Mouse (Mus musculus): ENCODE measurements at regions not wholly inside any gene's neighbourhood (a gene's known extent, or its start where the extent isn't known, plus 50 kb on each side); places are given as distances from the start of the nearest gene placed in this dataset.
"Not testable (repeated sequence)": the region's sequence is repeated elsewhere in the genome, so short reads cannot be mapped to it uniquely, and the experiment has no call there.

GRCm38 (mm10) chr10:14311962-14312361 is 233.5 kb downstream of the Adgrg6 start:
- Histone ChIP-seq H3K4me1 (ENCODE audit: control insufficient read depth, insufficient read depth, low read length) (peaks cover 4% of the 10 kb centered on the region; the same call in 1 of the 2 replicates), H3K4me3 (ENCODE audit: insufficient read depth, low read depth, low read length) (no peak overlapping the region), H3K27ac (ENCODE audit: insufficient read depth, low read depth, low read length) (no peak overlapping the region)
- TF ChIP-seq POLR2A (IDR thresholded peaks at IDR 0.05; ENCODE audit: insufficient read depth, low read depth, low read length) (no peak), CTCF (IDR thresholded peaks at IDR 0.05; ENCODE audit: insufficient read depth, low read depth, low read length) (no peak)
- 91% methylated on average over 3 of the region's 3 CpGs for WGBS

DNA sequence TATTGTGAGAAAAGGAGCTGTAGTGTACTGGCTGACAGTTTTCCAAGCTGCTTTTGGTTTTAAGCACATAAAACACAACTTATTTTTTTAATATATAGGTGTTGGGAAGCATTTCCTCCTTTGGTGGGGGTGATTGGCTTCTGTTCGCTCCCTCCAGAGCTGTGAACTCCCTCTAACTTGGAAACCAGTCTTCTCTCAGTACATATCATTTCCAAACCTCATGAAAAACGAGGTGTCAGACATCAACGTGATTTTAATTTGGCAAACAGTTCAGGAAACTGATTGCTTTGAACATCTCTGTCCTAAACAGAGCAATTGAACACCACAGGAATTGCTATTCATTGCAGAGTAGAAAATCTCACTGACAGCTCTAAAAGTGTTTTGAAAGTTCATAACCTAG is 238.6 kb downstream of the Adgrg6 start:
- TF ChIP-seq POLR2A (IDR thresholded peaks at IDR 0.05; ENCODE audit: insufficient read depth, low read depth, low read length) = no peak
- no peak for TF ChIP-seq CTCF (IDR thresholded peaks at IDR 0.05; ENCODE audit: insufficient read depth, low read depth, low read length)
- no peak overlapping the region for H3K4me3 ChIP-seq (ENCODE audit: insufficient read depth, low read depth, low read length)
- WGBS = 65% methylated on average over 3 of the region's 3 CpGs
- no peaks in the 10 kb centered on the region for H3K4me1 ChIP-seq (ENCODE audit: control insufficient read depth, insufficient read depth, low read length)
- no peak overlapping the region for H3K27ac ChIP-seq (ENCODE audit: insufficient read depth, low read depth, low read length)

- H3K27ac ChIP-seq (ENCODE audit: insufficient read depth, low read depth, low read length) = no peak overlapping the region
- TF ChIP-seq POLR2A (IDR thresholded peaks at IDR 0.05; ENCODE audit: insufficient read depth, low read depth, low read length) (no peak), CTCF (IDR thresholded peaks at IDR 0.05; ENCODE audit: insufficient read depth, low read depth, low read length) (no peak)
- H3K4me3 ChIP-seq (ENCODE audit: insufficient read depth, low read depth, low read length) = no peak overlapping the region
- no peaks in the 10 kb centered on the region for H3K4me1 ChIP-seq (ENCODE audit: control insufficient read depth, insufficient read depth, low read length)
Measured at GRCm38 (mm10) chr10:14303476-14303875, 242.0 kb downstream of the Adgrg6 start.

DNA sequence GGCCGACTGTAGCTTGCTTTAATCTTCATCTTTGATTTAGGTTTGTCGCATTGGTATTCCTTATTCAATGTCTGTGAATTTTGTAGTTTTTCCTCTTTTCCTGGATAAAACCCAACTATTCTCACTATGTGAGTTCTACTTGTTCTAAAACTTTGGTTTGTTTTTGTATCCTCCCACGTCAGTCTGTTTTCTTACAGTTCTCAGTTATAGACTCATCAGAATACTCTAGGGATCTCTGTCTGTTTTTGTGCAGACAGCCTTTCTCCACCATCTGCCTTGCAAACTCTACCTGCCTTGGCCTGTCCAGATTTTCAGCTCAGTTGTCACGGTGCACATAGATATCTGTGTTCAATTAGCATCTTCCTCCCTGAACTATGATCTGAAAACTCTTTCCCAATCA is 249.3 kb downstream of the Adgrg6 start:
- 87% methylated on average over 4 of the region's 4 CpGs for WGBS
- TF ChIP-seq CTCF (IDR thresholded peaks at IDR 0.05; ENCODE audit: insufficient read depth, low read depth, low read length) (no peak), POLR2A (IDR thresholded peaks at IDR 0.05; ENCODE audit: insufficient read depth, low read depth, low read length) (no peak)
- Histone ChIP-seq H3K27ac (ENCODE audit: insufficient read depth, low read depth, low read length) (no peak overlapping the region), H3K4me1 (ENCODE audit: control insufficient read depth, insufficient read depth, low read length) (no peaks in the 10 kb centered on the region), H3K4me3 (ENCODE audit: insufficient read depth, low read depth, low read length) (no peak overlapping the region)

- H3K4me3 ChIP-seq (ENCODE audit: insufficient read depth, low read depth, low read length) = not testable (repeated sequence)
- WGBS = 85% methylated on average over 8 of the region's 8 CpGs
Measured at GRCm38 (mm10) chr10:14292701-14293100, 252.8 kb downstream of the Adgrg6 start.

GRCm38 (mm10) chr10:14287551-14287950 is 257.9 kb downstream of the Adgrg6 start:
- WGBS = 80% methylated on average over 4 of the region's 4 CpGs
- TF ChIP-seq POLR2A (IDR thresholded peaks at IDR 0.05; ENCODE audit: insufficient read depth, low read depth, low read length) = no peak
- no peak for TF ChIP-seq CTCF (IDR thresholded peaks at IDR 0.05; ENCODE audit: insufficient read depth, low read depth, low read length)
- Histone ChIP-seq H3K4me3 (ENCODE audit: insufficient read depth, low read depth, low read length) (no peak overlapping the region), H3K4me1 (ENCODE audit: control insufficient read depth, insufficient read depth, low read length) (no peaks in the 10 kb centered on the region), H3K27ac (ENCODE audit: insufficient read depth, low read depth, low read length) (no peak overlapping the region)

More at GRCm38 (mm10) chr10:14292701-14293100, 252.8 kb downstream of the Adgrg6 start:
- not testable (repeated sequence) for H3K27ac ChIP-seq (ENCODE audit: insufficient read depth, low read depth, low read length); H3K4me1 ChIP-seq (ENCODE audit: control insufficient read depth, insufficient read depth, low read length)

GRCm38 (mm10) chr10:14276631-14277030 is 268.8 kb downstream of the Adgrg6 start:
- WGBS = 94% methylated on average over 1 of the region's 1 CpGs
- Histone ChIP-seq H3K4me3 (ENCODE audit: insufficient read depth, low read depth, low read length) (no peak overlapping the region), H3K27ac (ENCODE audit: insufficient read depth, low read depth, low read length) (no peak overlapping the region), H3K4me1 (ENCODE audit: control insufficient read depth, insufficient read depth, low read length) (no peaks in the 10 kb centered on the region)
- no peak for TF ChIP-seq POLR2A (IDR thresholded peaks at IDR 0.05; ENCODE audit: insufficient read depth, low read depth, low read length)
- no peak for TF ChIP-seq CTCF (IDR thresholded peaks at IDR 0.05; ENCODE audit: insufficient read depth, low read depth, low read length)

DNA sequence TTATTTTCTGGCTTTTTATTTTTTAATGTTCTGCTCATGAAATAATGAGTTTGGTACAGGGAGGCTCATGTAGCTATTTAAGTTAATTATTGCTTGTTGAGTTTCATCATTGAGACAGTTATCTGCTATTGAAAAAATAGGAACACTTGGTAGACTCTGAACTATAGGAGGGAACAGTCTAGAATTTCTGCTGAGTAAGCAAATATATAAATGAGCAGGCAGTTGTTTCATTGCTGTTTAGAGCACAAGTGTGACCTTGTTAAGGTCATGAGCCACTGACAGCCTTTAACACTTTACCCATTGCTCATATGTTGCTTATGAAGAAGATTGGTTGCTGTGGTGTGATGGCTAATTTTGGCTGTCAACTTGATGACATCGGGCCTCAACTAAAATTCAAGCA is 270.0 kb downstream of the Adgrg6 start:
- no peak overlapping the region for H3K4me3 ChIP-seq (ENCODE audit: insufficient read depth, low read depth, low read length)
- TF ChIP-seq CTCF (IDR thresholded peaks at IDR 0.05; ENCODE audit: insufficient read depth, low read depth, low read length) (no peak), POLR2A (IDR thresholded peaks at IDR 0.05; ENCODE audit: insufficient read depth, low read depth, low read length) (no peak)
- no peak overlapping the region for H3K27ac ChIP-seq (ENCODE audit: insufficient read depth, low read depth, low read length)
- 93% methylated on average over 1 of the region's 1 CpGs for WGBS
- no peaks in the 10 kb centered on the region for H3K4me1 ChIP-seq (ENCODE audit: control insufficient read depth, insufficient read depth, low read length)

DNA sequence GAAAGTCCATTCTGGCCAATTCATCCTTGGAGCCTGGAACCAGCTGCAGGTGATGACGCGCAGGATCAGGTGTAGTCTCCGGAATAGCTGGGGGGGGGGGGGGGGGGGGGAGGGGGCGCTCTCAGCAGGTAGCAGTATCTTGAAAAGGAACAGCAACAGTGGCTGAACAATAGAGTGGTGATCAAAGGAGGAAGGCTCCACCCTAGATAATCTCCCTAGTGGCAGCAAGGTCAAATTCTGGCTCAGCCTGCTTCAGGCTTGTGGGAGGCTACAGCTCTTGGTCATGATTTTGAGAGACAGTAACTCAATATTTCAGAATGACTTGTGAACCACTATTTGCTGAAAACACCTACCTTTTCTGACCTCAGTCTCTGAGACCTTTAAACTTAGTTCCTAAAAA is 275.5 kb downstream of the Adgrg6 start:
- no peak overlapping the region for H3K4me3 ChIP-seq (ENCODE audit: insufficient read depth, low read depth, low read length)
- H3K27ac ChIP-seq (ENCODE audit: insufficient read depth, low read depth, low read length) = no peak overlapping the region
- no peaks in the 10 kb centered on the region for H3K4me1 ChIP-seq (ENCODE audit: control insufficient read depth, insufficient read depth, low read length)
- TF ChIP-seq POLR2A (IDR thresholded peaks at IDR 0.05; ENCODE audit: insufficient read depth, low read depth, low read length) (no peak), CTCF (IDR thresholded peaks at IDR 0.05; ENCODE audit: insufficient read depth, low read depth, low read length) (no peak)
- WGBS = 56% methylated on average over 3 of the region's 4 CpGs

DNA sequence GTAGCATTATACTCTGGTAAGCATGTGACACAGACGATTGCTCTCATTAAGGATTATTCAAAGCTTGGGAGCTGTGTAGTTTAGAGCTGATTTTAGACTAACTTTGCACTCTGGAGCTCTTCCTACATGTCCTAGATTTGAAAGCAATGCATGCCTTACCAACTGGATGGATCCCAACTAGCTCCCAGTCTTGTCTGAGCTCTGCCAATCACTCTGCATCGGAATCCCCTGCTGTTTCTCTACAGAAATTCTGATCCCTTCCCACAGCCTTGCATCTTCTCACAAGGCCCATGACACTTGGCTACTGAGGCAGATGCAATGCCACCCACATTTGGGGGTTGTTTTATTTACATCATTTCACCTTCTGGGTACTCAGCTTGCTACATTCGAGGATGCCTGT is 277.8 kb downstream of the Adgrg6 start:
- WGBS = 82% methylated on average over 3 of the region's 3 CpGs
- TF ChIP-seq POLR2A (IDR thresholded peaks at IDR 0.05; ENCODE audit: insufficient read depth, low read depth, low read length) = no peak
- TF ChIP-seq CTCF (IDR thresholded peaks at IDR 0.05; ENCODE audit: insufficient read depth, low read depth, low read length) = no peak
- H3K4me1 ChIP-seq (ENCODE audit: control insufficient read depth, insufficient read depth, low read length) = no peaks in the 10 kb centered on the region
- H3K27ac ChIP-seq (ENCODE audit: insufficient read depth, low read depth, low read length) = no peak overlapping the region
- H3K4me3 ChIP-seq (ENCODE audit: insufficient read depth, low read depth, low read length) = no peak overlapping the region

Measured in olfactory bulb, adult 2 months (tissue).